Mouse (Mus musculus): Measurements from ENCODE around the gene Crcp. TPM values are rescaled to one million over a fixed set of nuclear protein-coding genes. Genes with fewer than 3 reads are reported as not detected.

Gene Crcp
- polyA plus RNA-seq, 1 experiment from 2014 or later: 50.7 TPM

GRCm38 (mm10) chr5:130078096-130078833 is 49.2 kb downstream of the Crcp start:
- Histone ChIP-seq H3K4me3 (ENCODE audit: low read depth, low read length) (no peak overlapping the region), H3K27me3 (replicated peaks; ENCODE audit: control insufficient read depth, insufficient read depth, low read length) (no peaks in the 10 kb centered on the region), H3K9ac (ENCODE audit: low read length) (no peak overlapping the region; the same call in 1 of the 2 replicates), H3K9me3 (replicated peaks; ENCODE audit: control insufficient read depth, low read length) (no peaks in the 10 kb centered on the region), H3K4me2 (ENCODE audit: low read length) (no peak overlapping the region), H3K4me1 (ENCODE audit: control insufficient read depth, insufficient read depth, low read length) (peaks cover 3% of the 10 kb centered on the region; the same call in 1 of the 2 replicates), H3K36me3 (ENCODE audit: control insufficient read depth, insufficient read depth, low read length) (no peaks in the 10 kb centered on the region), H3K27ac (ENCODE audit: low read depth, low read length) (no peak overlapping the region)
- no peak for DNase-seq (ENCODE audit: low spot score)
- 87% methylated on average over 9 of the region's 9 CpGs for WGBS
- ATAC-seq: no peak

DNA sequence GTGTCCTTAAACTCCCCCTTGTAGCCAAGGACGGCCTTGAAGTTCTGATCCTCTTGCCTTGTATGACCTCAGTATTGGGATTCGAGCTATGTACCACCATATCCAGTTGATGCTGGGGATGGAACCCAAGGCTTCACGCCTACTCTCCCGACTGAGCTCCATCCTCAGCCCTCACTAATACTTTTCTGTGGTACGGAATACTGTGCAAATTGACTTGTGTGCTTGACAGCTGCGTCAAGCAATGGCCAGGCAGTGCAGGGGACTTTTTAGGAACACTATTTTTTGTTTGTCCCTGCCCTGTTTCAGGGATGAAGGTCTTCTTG is 49.7 kb downstream of the Crcp start:
- DNase-seq (ENCODE audit: low spot score) (no peak), ATAC-seq (peak; percentile 33; the same call in 1 of the 2 replicates)
- Histone ChIP-seq H3K9ac (ENCODE audit: low read length) (peak overlapping the region; percentile 89), H3K27ac (ENCODE audit: low read depth, low read length) (no peak overlapping the region), H3K9me3 (replicated peaks; ENCODE audit: control insufficient read depth, low read length) (no peaks in the 10 kb centered on the region), H3K4me3 (ENCODE audit: low read depth, low read length) (peak overlapping the region; percentile 77), H3K27me3 (replicated peaks; ENCODE audit: control insufficient read depth, insufficient read depth, low read length) (no peaks in the 10 kb centered on the region), H3K4me2 (ENCODE audit: low read length) (peak overlapping the region; percentile 73), H3K4me1 (ENCODE audit: control insufficient read depth, insufficient read depth, low read length) (peaks cover 3% of the 10 kb centered on the region; the same call in 1 of the 2 replicates), H3K36me3 (ENCODE audit: control insufficient read depth, insufficient read depth, low read length) (no peaks in the 10 kb centered on the region)
- WGBS: 38% methylated on average over 6 of the region's 6 CpGs

- 1% methylated on average over 49 of the region's 86 CpGs for WGBS
- peak overlapping the region; percentile 77 for H3K4me3 ChIP-seq (ENCODE audit: low read depth, low read length)
- peaks cover 3% of the 10 kb centered on the region; the same call in 1 of the 2 replicates for H3K4me1 ChIP-seq (ENCODE audit: control insufficient read depth, insufficient read depth, low read length)
- H3K9me3 ChIP-seq (replicated peaks; ENCODE audit: control insufficient read depth, low read length): no peaks in the 10 kb centered on the region
- peak; percentile 95 for DNase-seq (ENCODE audit: low spot score)
- peak overlapping the region; percentile 89 for H3K9ac ChIP-seq (ENCODE audit: low read length)
- no peaks in the 10 kb centered on the region for H3K36me3 ChIP-seq (ENCODE audit: control insufficient read depth, insufficient read depth, low read length)
- peak; percentile 99 for ATAC-seq
- H3K27me3 ChIP-seq (replicated peaks; ENCODE audit: control insufficient read depth, insufficient read depth, low read length): no peaks in the 10 kb centered on the region
- H3K4me2 ChIP-seq (ENCODE audit: low read length): peak overlapping the region; percentile 73
- H3K27ac ChIP-seq (ENCODE audit: low read depth, low read length): peak overlapping the region; percentile 76; the same call in 1 of the 2 replicates
Observed at GRCm38 (mm10) chr5:130079202-130080050, 50.3 kb downstream of the Crcp start.

DNA sequence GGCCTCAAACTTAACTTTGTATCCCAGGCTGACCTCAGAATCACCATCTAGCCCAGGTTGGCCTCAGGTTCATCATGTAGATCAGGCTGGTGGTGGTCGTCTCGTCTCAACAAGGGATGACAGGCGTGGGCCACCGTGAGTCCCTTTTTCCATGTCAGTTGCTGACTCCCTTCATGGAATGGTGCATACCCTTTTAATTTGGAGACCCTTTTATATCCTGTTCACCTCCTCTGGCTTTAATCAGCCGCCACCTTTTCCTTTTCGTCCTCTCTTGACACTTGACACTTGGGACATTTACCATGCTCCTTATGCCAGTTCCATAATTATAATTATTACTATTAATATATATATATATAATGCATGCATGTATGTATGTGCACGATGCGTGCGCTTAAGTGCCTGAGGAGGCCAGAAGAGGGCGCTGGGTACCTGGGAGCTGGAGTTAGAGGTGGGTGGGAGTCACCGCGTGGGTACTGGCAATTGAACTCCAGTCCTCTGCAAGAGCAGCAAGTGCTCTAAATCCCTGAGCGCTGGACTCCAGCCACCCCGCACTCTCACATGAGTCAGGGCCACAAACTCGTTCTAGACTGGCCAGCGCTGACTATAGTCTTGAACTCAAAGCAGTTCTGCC is 51.1 kb downstream of the Crcp start:
- Histone ChIP-seq H3K4me3 (ENCODE audit: low read depth, low read length) (peak overlapping the region; percentile 77), H3K36me3 (ENCODE audit: control insufficient read depth, insufficient read depth, low read length) (no peaks in the 10 kb centered on the region), H3K27me3 (replicated peaks; ENCODE audit: control insufficient read depth, insufficient read depth, low read length) (no peaks in the 10 kb centered on the region), H3K9ac (ENCODE audit: low read length) (peak overlapping the region; percentile 89), H3K4me2 (ENCODE audit: low read length) (peak overlapping the region; percentile 73), H3K27ac (ENCODE audit: low read depth, low read length) (no peak overlapping the region), H3K9me3 (replicated peaks; ENCODE audit: control insufficient read depth, low read length) (no peaks in the 10 kb centered on the region), H3K4me1 (ENCODE audit: control insufficient read depth, insufficient read depth, low read length) (peaks cover 3% of the 10 kb centered on the region; the same call in 1 of the 2 replicates)
- 77% methylated on average over 16 of the region's 16 CpGs for WGBS
- DNase-seq (ENCODE audit: low spot score): peak; percentile 2
- ATAC-seq: no peak

- Histone ChIP-seq H3K27me3 (replicated peaks; ENCODE audit: control insufficient read depth, insufficient read depth, low read length) (no peaks in the 10 kb centered on the region), H3K4me3 (ENCODE audit: low read depth, low read length) (no peak overlapping the region), H3K4me2 (ENCODE audit: low read length) (no peak overlapping the region), H3K36me3 (ENCODE audit: control insufficient read depth, insufficient read depth, low read length) (0 out of 2 replicates have a peak, but pooled peaks cover 3% of the 10 kb centered on the region), H3K27ac (ENCODE audit: low read depth, low read length) (no peak overlapping the region), H3K9ac (ENCODE audit: low read length) (no peak overlapping the region), H3K4me1 (ENCODE audit: control insufficient read depth, insufficient read depth, low read length) (peaks cover 3% of the 10 kb centered on the region; the same call in 1 of the 2 replicates), H3K9me3 (replicated peaks; ENCODE audit: control insufficient read depth, low read length) (no peaks in the 10 kb centered on the region)
- no peak for DNase-seq (ENCODE audit: low spot score)
- no peak for ATAC-seq
- 96% methylated on average over 8 of the region's 8 CpGs for WGBS
Observed at GRCm38 (mm10) chr5:130081181-130081881, 52.2 kb downstream of the Crcp start.

GRCm38 (mm10) chr5:130082431-130082830 is 53.3 kb downstream of the Crcp start:
- Histone ChIP-seq H3K36me3 (ENCODE audit: control insufficient read depth, insufficient read depth, low read length) (0 out of 2 replicates have a peak, but pooled peaks cover 3% of the 10 kb centered on the region), H3K4me1 (ENCODE audit: control insufficient read depth, insufficient read depth, low read length) (peaks cover 3% of the 10 kb centered on the region; the same call in 1 of the 2 replicates), H3K4me2 (ENCODE audit: low read length) (no peak overlapping the region), H3K9ac (ENCODE audit: low read length) (no peak overlapping the region), H3K4me3 (ENCODE audit: low read depth, low read length) (no peak overlapping the region), H3K27ac (ENCODE audit: low read depth, low read length) (no peak overlapping the region), H3K27me3 (replicated peaks; ENCODE audit: control insufficient read depth, insufficient read depth, low read length) (no peaks in the 10 kb centered on the region), H3K9me3 (replicated peaks; ENCODE audit: control insufficient read depth, low read length) (no peaks in the 10 kb centered on the region)
- no peak for DNase-seq (ENCODE audit: low spot score)
- no peak for ATAC-seq
- WGBS: 79% methylated on average over 4 of the region's 4 CpGs

DNA sequence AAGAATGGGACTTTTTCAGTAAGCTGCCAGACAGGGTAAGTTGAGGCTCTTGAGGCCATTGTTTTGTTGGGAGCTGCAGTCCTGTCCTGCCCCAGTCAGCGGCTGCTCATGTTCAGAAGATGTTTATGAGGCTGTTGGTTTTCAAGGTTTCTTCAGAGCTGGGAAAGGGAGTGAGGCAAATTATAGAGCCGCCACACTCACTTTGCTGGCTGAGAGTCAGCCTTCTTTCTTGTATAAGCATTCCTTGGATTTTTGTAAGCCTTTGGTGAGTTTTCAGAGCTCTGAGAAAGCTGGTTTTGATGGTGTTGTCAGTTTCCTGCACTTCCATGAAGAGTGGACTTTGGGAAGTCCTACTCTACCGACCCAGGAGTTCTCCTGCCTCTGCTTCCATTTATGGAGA is 55.2 kb downstream of the Crcp start:
- no peak for ATAC-seq
- 95% methylated on average over 3 of the region's 3 CpGs for WGBS

DNA sequence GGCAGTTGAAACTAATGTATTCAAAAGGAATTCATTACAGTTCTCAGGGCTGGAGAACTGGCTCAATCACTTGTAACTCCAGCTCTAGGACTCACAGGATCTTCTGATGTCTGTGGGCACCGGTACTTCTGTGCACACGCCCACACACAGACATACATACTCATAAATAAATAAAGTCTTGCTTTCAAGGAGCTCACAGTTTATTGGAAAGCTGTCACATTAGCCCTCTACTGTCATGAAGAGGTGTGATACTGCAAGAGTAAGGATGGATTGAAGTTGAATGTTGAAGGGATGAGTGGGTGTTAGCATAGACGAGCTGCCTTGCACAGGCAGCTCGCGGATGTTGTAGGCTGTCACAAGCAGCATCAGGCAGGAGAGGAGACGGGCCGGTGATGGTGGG is 58.9 kb downstream of the Crcp start:
- DNase-seq (ENCODE audit: low spot score) (no peak), ATAC-seq (no peak)
- H3K27me3 ChIP-seq (replicated peaks; ENCODE audit: control insufficient read depth, insufficient read depth, low read length): no peaks in the 10 kb centered on the region
- 0 out of 2 replicates have a peak, but pooled peaks cover 3% of the 10 kb centered on the region for H3K36me3 ChIP-seq (ENCODE audit: control insufficient read depth, insufficient read depth, low read length)
- no peak overlapping the region for H3K4me3 ChIP-seq (ENCODE audit: low read depth, low read length)
- no peaks in the 10 kb centered on the region for H3K4me1 ChIP-seq (ENCODE audit: control insufficient read depth, insufficient read depth, low read length)
- no peak overlapping the region for H3K4me2 ChIP-seq (ENCODE audit: low read length)
- 94% methylated on average over 7 of the region's 7 CpGs for WGBS
- no peaks in the 10 kb centered on the region for H3K9me3 ChIP-seq (replicated peaks; ENCODE audit: control insufficient read depth, low read length)
- no peak overlapping the region for H3K9ac ChIP-seq (ENCODE audit: low read length)
- H3K27ac ChIP-seq (ENCODE audit: low read depth, low read length): no peak overlapping the region

More for the DNA sequence above, 55.2 kb downstream of the Crcp start:
- H3K4me2 ChIP-seq (ENCODE audit: low read length): no peak overlapping the region
- H3K27me3 ChIP-seq (replicated peaks; ENCODE audit: control insufficient read depth, insufficient read depth, low read length): no peaks in the 10 kb centered on the region
- H3K27ac ChIP-seq (ENCODE audit: low read depth, low read length): no peak overlapping the region
- H3K9ac ChIP-seq (ENCODE audit: low read length): no peak overlapping the region
- no peak overlapping the region for H3K4me3 ChIP-seq (ENCODE audit: low read depth, low read length)
- H3K36me3 ChIP-seq (ENCODE audit: control insufficient read depth, insufficient read depth, low read length): 0 out of 2 replicates have a peak, but pooled peaks cover 3% of the 10 kb centered on the region
- DNase-seq (ENCODE audit: low spot score): no peak
- H3K4me1 ChIP-seq (ENCODE audit: control insufficient read depth, insufficient read depth, low read length): no peaks in the 10 kb centered on the region
- no peaks in the 10 kb centered on the region for H3K9me3 ChIP-seq (replicated peaks; ENCODE audit: control insufficient read depth, low read length)

All from forebrain, embryonic 14.5 days (tissue).